Mouse (Mus musculus) forebrain, postnatal 0 days (tissue): ENCODE measurements around the gene Heatr5a. TPM values are rescaled to one million over a fixed set of nuclear protein-coding genes. Genes with fewer than 3 reads are reported as not detected.

Source experiments
- ATAC-seq: fragments of 200-750 bp; cut with Nextera tagmentation; 2 replicates; pipeline ENCODE4 v1.8.0; 2017; ENCODE audit warnings: mild to moderate bottlenecking, moderate library complexity
- DNase-seq: peaks from one replicate; pipeline ENCODE4 v3.0.0-alpha.2; 2015
- H3K27ac ChIP-seq: fragments of 300-500 bp; sonication (generic); 2 replicates; pipeline ENCODE4 v1.5.1; 2014; ENCODE audit warnings: low read depth, mild to moderate bottlenecking, antibody characterized with exemption, low read length, moderate library complexity, mixed read lengths
- H3K27me3 ChIP-seq: fragments of 300-500 bp; sonication (generic); 2 replicates; pipeline ENCODE4 v1.6.1; 2014; ENCODE audit warnings: mild to moderate bottlenecking, low read length, mixed read lengths; ENCODE audit not compliant: insufficient read depth
- H3K36me3 ChIP-seq: fragments of 300-500 bp; sonication (generic); 2 replicates; pipeline ENCODE4 v1.6.1; 2014; ENCODE audit warnings: mild to moderate bottlenecking, moderate library complexity; ENCODE audit not compliant: insufficient read depth
- H3K4me1 ChIP-seq: fragments of 300-500 bp; sonication (generic); 2 replicates; pipeline ENCODE4 v1.6.1; 2014; ENCODE audit warnings: antibody characterized with exemption; ENCODE audit not compliant: insufficient read depth
- H3K4me2 ChIP-seq: fragments of 300-500 bp; sonication (generic); 2 replicates; pipeline ENCODE4 v1.6.1; 2014; ENCODE audit warnings: low read depth, mild to moderate bottlenecking, moderate library complexity
- H3K4me3 ChIP-seq: fragments of 300-500 bp; sonication (generic); 2 replicates; pipeline ENCODE4 v1.5.1; 2014; ENCODE audit warnings: low read depth, low read length, mixed read lengths
- H3K9ac ChIP-seq: fragments of 300-500 bp; sonication (generic); 2 replicates; pipeline ENCODE4 v1.6.1; 2014; ENCODE audit warnings: mild to moderate bottlenecking
- H3K9me3 ChIP-seq: fragments of 300-500 bp; sonication (generic); 2 replicates; pipeline ENCODE4 v1.6.1; 2016; ENCODE audit warnings: low read length
- CTCF ChIP-seq: sonication (generic); IDR thresholded peaks from 2 replicates; pipeline ENCODE4 v1.5.1; 2016; ENCODE audit warnings: antibody characterized with exemption, control low read depth, low read depth
- whole genome bisulfite sequencing: fragments of 180-500 bp; shearing (Covaris S2); extraction: QIAGEN DNeasy Blood & Tissue Kit; methylation state at CpG from one replicate; pipeline ENCODE4 v1.1.7; 2014; 5-methylcytosine and 5-hydroxymethylcytosine counted together
- polyA plus RNA-seq: library from polyadenylated mRNA; unstranded; fragments of >200 nt; fragmentation: Nextera tagmentation; extraction: Ambion mirVana; gene quantifications from 2 replicates; pipeline ENCODE4 v1.2.1, GENCODE M21; 2015
- total RNA-seq: library from RNA; depleted of rRNA; stranded (reverse); fragments of >200 nt; gene quantifications from 2 replicates; pipeline ENCODE4 v1.2.3, GENCODE M21; 2014

Gene Heatr5a
- total and polyA plus RNA-seq, 2 experiments from 2014 or later: 2.0 to 15.0 TPM

- Histone ChIP-seq H3K36me3 (no peaks in the 10 kb centered on the region), H3K9ac (peak overlapping the region; percentile 78), H3K27ac (no peak overlapping the region), H3K27me3 (no peaks in the 10 kb centered on the region), H3K4me2 (peak overlapping the region; percentile 74), H3K9me3 (no peaks in the 10 kb centered on the region), H3K4me1 (no peaks in the 10 kb centered on the region), H3K4me3 (peak overlapping the region; percentile 81)
- 35% methylated on average over 5 of the region's 5 CpGs for WGBS
- DNase-seq (no peak), ATAC-seq (peak; percentile 62)
- TF ChIP-seq CTCF: no peak
These were observed 35.5 kb upstream of the Heatr5a start for GRCm38 (mm10) chr12:52006633-52006994.

GRCm38 (mm10) chr12:52005877-52006632 lies 34.9 kb upstream of the Heatr5a start, which contains the start of gene Dtd2:
Gene Dtd2, minus strand, starts transcription at chr12:52006501.
- no peak for TF ChIP-seq CTCF
- no peaks in the 10 kb centered on the region for H3K4me1 ChIP-seq
- no peaks in the 10 kb centered on the region for H3K27me3 ChIP-seq
- no peaks in the 10 kb centered on the region for H3K36me3 ChIP-seq
- DNase-seq (peak; percentile 97), ATAC-seq (peak; percentile 98)
- H3K4me3 ChIP-seq: peak within 1 kb of the TSS; percentile 81
- H3K27ac ChIP-seq: peak within 1 kb of the TSS; percentile 79
- H3K4me2 ChIP-seq: peak within 1 kb of the TSS; percentile 74
- peak within 1 kb of the TSS; percentile 78 for H3K9ac ChIP-seq
- no peaks in the 10 kb centered on the region for H3K9me3 ChIP-seq
- 3% methylated on average over 46 of the region's 46 CpGs for WGBS

DNA sequence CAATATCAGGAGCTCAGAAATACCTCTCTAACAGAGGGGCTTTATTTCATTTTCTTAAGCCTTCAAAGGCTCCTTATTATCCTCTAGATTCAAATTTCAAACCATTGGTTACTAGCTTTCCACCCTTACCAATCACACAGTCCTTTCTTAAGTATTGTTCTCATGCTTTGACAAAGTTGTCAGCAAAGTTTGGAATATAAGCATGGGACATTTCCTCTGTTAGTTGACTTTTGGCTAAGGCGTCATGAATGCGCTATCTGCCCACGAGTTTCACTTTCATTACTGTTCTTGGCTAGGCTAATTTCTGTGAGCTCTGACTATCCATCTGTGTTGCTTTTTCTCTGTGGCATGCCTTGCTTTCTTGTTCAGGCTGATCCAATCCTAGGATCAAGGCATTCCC lies 31.6 kb upstream of the Heatr5a start:
- Histone ChIP-seq H3K4me2 (no peak overlapping the region), H3K9me3 (no peaks in the 10 kb centered on the region), H3K4me1 (no peaks in the 10 kb centered on the region), H3K4me3 (no peak overlapping the region), H3K9ac (no peak overlapping the region), H3K27ac (no peak overlapping the region), H3K27me3 (no peaks in the 10 kb centered on the region), H3K36me3 (peaks cover 6% of the 10 kb centered on the region)
- TF ChIP-seq CTCF: no peak
- ATAC-seq: no peak
- 90% methylated on average over 3 of the region's 3 CpGs for WGBS
- no peak for DNase-seq

GRCm38 (mm10) chr12:52001544-52001943 lies 30.4 kb upstream of the Heatr5a start:
- ATAC-seq: peak; percentile 62
- peaks cover 6% of the 10 kb centered on the region for H3K36me3 ChIP-seq
- H3K27me3 ChIP-seq: no peaks in the 10 kb centered on the region
- TF ChIP-seq CTCF: peak; percentile 87
- WGBS: 14% methylated on average over 4 of the region's 4 CpGs
- no peak overlapping the region for H3K9ac ChIP-seq
- H3K4me1 ChIP-seq: no peaks in the 10 kb centered on the region
- peak; percentile 85 for DNase-seq
- no peak overlapping the region for H3K27ac ChIP-seq
- no peak overlapping the region for H3K4me2 ChIP-seq
- H3K9me3 ChIP-seq: no peaks in the 10 kb centered on the region
- H3K4me3 ChIP-seq: no peak overlapping the region

GRCm38 (mm10) chr12:51998366-51998932 lies 27.3 kb upstream of the Heatr5a start:
- 88% methylated on average over 9 of the region's 9 CpGs for WGBS
- Histone ChIP-seq H3K36me3 (peaks cover 6% of the 10 kb centered on the region), H3K4me1 (no peaks in the 10 kb centered on the region), H3K27ac (no peak overlapping the region), H3K27me3 (no peaks in the 10 kb centered on the region), H3K9ac (no peak overlapping the region), H3K9me3 (no peaks in the 10 kb centered on the region), H3K4me3 (no peak overlapping the region), H3K4me2 (no peak overlapping the region)
- TF ChIP-seq CTCF: no peak
- no peak for ATAC-seq
- DNase-seq: no peak

DNA sequence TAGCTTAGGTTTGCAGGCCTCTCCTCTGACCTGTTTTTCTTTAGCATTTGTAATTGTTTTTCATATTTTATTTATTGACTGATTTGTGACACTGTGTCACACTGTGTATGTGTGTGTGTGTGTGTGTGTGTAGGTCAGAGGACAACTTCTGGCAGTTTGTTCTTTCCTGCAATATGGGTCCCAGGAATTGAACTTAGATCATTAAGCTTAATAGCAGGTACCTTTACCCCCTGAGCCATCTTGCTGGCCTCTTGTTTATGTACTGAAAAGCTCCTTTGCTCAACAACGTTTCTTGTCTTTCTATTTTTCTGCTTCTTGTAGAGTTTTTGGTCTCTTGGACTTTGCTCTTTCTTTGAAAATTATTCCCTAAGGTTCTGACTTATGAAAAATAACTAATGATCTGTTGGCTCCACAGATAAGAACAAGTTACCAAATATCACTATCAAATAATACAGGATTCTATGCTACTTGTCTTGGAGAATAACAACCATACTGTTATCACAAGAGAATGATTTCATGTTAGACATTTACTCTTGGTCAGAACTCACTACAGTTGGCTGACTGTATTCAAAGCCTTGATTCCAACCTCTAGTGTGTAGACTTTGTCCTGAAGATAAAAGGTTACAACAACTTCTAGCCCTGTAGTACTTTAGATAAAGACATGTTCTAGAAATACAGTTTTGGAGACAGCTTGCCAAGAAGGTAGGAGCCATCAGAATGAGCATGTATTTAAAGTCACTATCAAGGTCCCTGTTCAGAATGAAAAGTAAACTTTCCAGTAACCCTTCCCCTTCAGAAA lies 24.8 kb upstream of the Heatr5a start:
- H3K36me3 ChIP-seq: peaks cover 6% of the 10 kb centered on the region
- H3K27ac ChIP-seq: no peak overlapping the region
- H3K4me3 ChIP-seq: no peak overlapping the region
- no peak for TF ChIP-seq CTCF
- H3K9me3 ChIP-seq: no peaks in the 10 kb centered on the region
- DNase-seq (no peak), ATAC-seq (no peak)
- no peak overlapping the region for H3K4me2 ChIP-seq
- whole genome bisulfite sequencing: 85% methylated on average over 1 of the region's 1 CpGs
- no peaks in the 10 kb centered on the region for H3K27me3 ChIP-seq
- no peak overlapping the region for H3K9ac ChIP-seq
- H3K4me1 ChIP-seq: no peaks in the 10 kb centered on the region

- ATAC-seq (peak; percentile 29; the same call in 1 of the 2 replicates), DNase-seq (no peak)
- Histone ChIP-seq H3K9ac (no peak overlapping the region), H3K4me2 (no peak overlapping the region), H3K4me3 (no peak overlapping the region), H3K4me1 (no peaks in the 10 kb centered on the region), H3K27me3 (no peaks in the 10 kb centered on the region), H3K36me3 (no peaks in the 10 kb centered on the region), H3K9me3 (no peaks in the 10 kb centered on the region), H3K27ac (no peak overlapping the region)
- no peak for TF ChIP-seq CTCF
- WGBS: 71% methylated on average over 2 of the region's 2 CpGs
These were observed 19.5 kb upstream of the Heatr5a start for GRCm38 (mm10) chr12:51990629-51991028.
